Mouse (Mus musculus) embryo, embryonic 10 days (tissue): ENCODE measurements at regions not wholly inside any gene's neighbourhood (a gene's known extent, or its start where the extent isn't known, plus 50 kb on each side); places are given as distances from the start of the nearest gene placed in this dataset.
"Not testable (repeated sequence)": the region's sequence is repeated elsewhere in the genome, so short reads cannot be mapped to it uniquely, and the experiment has no call there.

Source experiments
- DNase-seq: peaks from one replicate; pipeline ENCODE4 v3.0.0-alpha.2; 2015; ENCODE audit warnings: low spot score

DNA sequence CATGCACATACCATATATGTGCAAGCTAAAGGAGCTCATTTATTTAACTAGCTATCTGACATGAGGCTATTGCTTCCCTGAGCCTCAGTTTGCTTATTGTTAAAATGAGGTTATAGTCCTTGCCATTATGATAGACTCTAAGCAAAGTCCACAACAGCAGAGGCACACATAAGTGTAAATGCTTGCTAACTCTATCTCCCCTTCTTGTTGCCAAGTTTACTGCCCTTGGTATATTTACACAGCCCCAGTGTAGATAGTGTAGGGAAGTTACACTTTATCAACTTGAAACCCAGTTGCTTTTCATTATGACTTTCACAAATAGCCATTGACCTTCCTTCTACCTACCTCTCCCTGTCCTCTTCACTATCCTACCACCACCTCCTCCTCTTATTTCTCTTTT lies 782.6 kb upstream of the Agtr1b start:
- DNase-seq = no peak

- no peak for DNase-seq
These were observed 762.0 kb upstream of the Agtr1b start for GRCm38 (mm10) chr3:21128821-21129504.

GRCm38 (mm10) chr3:21126191-21126590 lies 759.2 kb upstream of the Agtr1b start:
- DNase-seq = no peak

DNA sequence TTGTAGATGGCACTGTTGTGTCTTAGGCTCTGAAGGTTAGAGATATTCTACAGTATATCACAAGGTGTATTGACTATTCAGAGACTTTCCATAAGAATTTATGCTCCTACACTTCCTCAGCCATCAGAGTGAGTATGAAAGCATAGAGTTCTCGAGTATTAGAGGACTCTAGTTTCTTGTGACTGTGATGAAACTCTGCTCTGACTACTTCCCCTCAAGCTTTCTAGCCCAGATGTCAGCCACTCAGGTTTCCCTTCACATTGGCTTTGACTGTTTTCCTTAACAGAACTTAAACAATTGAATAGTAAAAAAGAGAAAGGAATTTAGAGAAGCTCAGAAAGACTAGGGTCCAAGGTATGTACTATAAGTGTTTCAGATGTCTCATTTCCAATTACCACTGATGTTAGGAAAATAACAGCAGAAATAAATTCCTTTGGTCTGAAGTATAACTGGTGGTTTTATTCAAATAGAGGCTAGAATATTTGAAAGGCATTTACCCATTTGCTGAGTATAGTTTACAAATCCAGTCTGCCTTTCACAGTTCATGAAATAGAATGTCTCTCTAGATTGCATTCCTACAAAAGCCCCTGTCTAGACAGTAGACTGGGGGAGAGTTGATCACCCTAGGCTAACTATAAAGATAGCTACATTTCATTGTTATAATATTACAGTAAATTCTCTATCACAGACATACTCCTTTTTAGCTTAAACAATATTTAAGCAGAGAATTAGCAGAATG lies 751.4 kb upstream of the Agtr1b start:
- DNase-seq = no peak

- no peak for DNase-seq
These were observed 745.0 kb upstream of the Agtr1b start for GRCm38 (mm10) chr3:21111735-21112518.

DNA sequence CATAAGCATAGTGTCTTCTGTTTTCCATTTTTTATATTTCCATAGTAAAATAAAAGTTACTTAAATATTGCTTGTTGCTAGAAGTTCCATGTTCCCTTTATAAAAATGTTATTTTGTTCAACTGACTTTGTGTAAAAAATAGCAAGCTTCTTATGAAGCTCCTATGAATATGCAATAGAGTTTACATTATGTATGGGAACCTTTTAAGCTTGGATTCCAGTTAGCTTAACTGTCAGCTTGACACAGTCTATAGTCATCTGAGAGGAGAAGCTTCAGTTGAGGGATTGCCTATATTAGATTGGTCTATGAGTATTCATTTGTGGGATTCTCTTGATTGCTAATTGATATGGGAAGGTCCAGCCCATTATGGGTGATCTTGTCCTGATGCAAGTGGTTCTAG lies 723.2 kb upstream of the Agtr1b start:
- no peak for DNase-seq

GRCm38 (mm10) chr3:21086426-21086825 lies 719.4 kb upstream of the Agtr1b start:
- no peak for DNase-seq

DNA sequence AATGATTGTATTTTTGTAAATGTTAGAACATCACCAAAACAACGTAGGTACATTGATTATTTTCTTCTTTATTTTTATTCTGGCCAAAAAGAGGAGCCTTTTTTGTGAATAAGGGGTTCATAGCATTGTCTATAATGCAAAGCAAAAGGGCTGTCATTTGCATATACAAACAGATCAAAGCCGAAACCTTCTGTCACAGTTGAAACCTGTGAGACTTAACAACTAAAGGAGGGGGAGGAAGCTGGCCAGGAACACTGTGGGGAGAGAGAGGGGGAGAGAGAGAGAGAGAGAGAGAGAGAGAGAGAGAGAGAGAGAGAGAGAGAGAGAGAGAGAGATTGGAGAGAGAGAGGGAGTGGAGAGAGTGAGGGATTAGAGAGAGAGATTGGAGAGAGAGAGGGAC lies 710.6 kb upstream of the Agtr1b start:
- DNase-seq = no peak

DNA sequence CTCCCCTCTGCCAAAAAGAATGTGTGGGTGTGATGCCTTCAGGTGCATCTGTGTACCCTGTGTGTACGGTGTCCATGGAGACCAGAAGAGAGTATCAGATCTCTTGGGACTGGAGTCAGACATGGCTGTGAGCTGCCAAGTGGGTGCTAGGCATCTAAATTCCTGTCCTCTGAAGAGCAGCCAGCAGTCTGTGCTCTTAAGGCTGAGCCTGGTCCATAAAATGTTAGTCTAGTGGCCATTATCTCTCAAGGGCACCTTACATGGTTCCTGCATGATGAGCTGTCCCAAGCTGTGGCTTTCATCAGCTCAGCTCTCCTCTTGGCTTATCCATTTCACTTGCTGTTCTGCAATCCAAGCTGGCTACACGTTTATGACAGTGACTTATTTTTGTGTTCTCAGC lies 686.4 kb upstream of the Agtr1b start:
- not testable (repeated sequence) for DNase-seq

DNA sequence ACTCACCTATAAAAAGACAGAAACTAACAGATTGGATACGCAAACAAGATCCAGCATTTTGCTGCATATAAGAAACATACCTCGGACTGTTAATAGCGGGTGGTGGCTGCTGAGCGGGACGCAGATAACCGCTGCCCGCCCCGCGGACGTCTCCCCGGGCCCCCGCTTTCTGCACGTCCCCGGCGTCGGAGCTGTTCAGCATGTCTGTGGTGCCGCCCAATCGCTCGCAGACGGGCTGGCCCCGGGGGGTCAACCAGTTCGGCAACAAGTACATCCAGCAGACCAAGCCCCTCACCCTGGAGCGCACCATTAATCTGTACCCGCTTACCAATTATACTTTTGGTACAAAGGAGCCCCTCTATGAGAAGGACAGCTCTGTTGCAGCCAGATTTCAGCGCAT lies 682.4 kb upstream of the Agtr1b start:
- not testable (repeated sequence) for DNase-seq

- no peak for DNase-seq
These were observed 679.0 kb upstream of the Agtr1b start for GRCm38 (mm10) chr3:21045981-21046380.

DNA sequence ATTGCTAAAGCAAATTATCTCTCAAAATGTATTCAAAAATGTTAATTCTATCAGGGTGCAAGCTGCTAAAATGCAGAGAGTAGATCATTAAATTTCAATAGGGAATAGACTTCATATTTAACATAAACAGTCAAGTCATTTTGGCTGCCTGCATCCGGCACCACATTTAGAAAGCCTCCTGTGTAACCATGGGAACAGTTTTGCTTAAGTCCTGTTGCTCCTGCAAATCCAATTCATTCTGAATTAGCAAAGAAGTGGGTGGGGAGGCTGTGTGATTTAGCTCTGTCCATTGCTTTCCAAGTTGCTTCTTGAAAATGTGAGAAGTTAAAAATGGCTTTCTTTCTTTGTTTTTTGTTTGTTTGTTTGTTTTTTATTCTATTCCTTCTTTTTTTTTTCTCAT lies 658.9 kb upstream of the Agtr1b start:
- no peak for DNase-seq

- no peak for DNase-seq
These were observed 654.0 kb upstream of the Agtr1b start for GRCm38 (mm10) chr3:21020946-21021345.

DNA sequence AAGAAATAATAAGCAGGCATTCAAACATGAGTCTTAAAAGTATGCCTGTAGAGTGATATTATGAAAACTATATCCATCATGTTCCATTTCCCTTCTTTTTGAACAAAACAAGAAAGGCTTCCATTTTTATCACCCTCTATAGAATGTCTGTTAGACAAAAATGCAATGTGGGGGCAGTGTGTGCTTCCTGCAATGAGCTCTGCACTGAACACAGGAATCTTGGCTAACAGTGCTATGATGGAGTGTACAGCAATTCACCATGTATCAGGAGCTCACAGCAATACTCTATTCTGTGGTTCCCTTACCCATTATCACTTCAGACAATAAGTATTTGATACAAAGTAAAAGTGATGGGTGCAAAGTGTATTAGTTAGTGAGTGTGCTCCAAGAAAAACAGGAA lies 653.3 kb upstream of the Agtr1b start:
- no peak for DNase-seq

DNA sequence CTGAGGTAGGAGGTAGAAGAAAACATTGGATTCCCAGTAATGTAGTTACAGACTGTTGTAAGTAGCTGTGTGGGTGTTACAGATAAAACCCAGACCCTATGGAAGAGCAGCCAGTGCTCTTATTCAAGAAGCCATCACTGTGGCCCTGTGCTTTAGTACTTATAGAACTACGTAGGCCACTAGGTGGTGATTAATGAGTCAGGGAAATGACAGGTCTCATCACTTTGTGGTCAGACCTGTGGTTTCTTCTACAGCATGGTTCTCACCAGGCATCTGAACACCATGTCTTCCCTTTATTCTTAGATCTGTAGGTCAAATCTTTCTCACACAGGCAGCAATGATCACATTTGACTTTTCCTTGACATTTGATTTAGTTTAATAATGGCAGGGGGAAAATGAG lies 642.7 kb upstream of the Agtr1b start:
- DNase-seq = no peak

DNA sequence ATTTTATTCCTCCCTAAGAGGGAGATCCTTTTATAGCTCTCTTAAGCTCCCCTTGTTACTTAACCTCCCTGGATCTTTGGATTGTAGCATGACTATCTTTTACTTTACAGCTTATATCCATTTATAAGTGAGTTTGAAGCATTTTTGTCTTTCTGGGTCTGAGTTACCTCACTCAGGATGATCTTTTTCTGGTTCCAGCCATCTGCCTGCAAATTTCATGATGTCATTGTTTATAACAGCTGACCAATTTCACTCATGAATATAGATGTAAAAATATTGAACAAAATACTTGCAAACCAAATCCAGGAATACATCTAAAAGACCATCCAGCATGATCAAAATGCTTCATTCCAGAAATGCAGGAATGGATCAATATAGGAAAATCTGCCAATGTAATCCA lies 631.3 kb upstream of the Agtr1b start:
- DNase-seq = no peak

- no peak for DNase-seq
These were observed 622.6 kb upstream of the Agtr1b start for GRCm38 (mm10) chr3:20989486-20989970.

GRCm38 (mm10) chr3:20986942-20987341 lies 620.0 kb upstream of the Agtr1b start:
- DNase-seq = peak; percentile 9

DNA sequence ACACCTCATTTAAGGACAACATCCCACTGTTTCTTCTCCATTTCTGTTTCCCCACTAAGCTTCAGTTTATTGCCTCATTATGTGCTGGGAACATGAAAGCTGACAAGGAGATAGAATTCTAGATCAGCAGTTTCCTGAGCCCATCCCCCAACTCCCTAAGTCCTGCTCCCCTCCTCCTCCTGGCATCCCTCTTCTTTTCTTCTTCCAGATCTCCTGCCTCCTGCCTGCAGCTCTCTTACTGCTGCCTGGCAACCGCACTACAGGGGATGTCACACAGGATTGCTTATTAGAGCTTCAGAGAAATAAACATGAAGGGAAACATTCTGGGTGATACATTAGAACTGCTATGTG lies 619.4 kb upstream of the Agtr1b start:
- peak; percentile 56 for DNase-seq

GRCm38 (mm10) chr3:20985682-20986376 lies 618.9 kb upstream of the Agtr1b start:
- peak; percentile 5 for DNase-seq

- DNase-seq = peak; percentile 8
These were observed 617.2 kb upstream of the Agtr1b start for GRCm38 (mm10) chr3:20984146-20984545.

GRCm38 (mm10) chr3:20973077-20973476 lies 606.1 kb upstream of the Agtr1b start:
- no peak for DNase-seq
